Comparison of ENCODE assay signal across 20 mouse cellular contexts in genomic region chr7:45139904-45140723, GRCm38 (mm10). TPM values are rescaled to one million over a fixed set of nuclear protein-coding genes. Genes with fewer than 3 reads are reported as not detected.
A peak's percentile ranks its signal among the peaks of the same experiment; 100 is the strongest.
DNase-seq lines count a peak whose midpoint lies in the region.
"Had no signal": no experiment of that assay in that cellular context is flagged by ENCODE, and none has a peak within 500 bp of the region (broad histone marks: within the 10 kb centered on the region; RNA-seq: fewer than 3 reads in every experiment).

No protein-coding gene starts in this region.

- peak; percentile 28 for DNase-seq in cerebellum, adult 9-11 months
- DNase-seq in cerebellum, adult 9-10 months, result no peak
- DNase-seq in left cerebral cortex, postnatal 4 days, result peak; percentile 69
- DNase-seq in left cerebral cortex, adult 11 months (ENCODE audit: low spot score), result no peak
- peak; percentile 74 for DNase-seq in adrenal gland, adult 8-10 months
- peak; percentile 72 for DNase-seq in fat pad, adult 2 months (ENCODE audit: extremely low read depth, low read depth, low spot score)
- DNase-seq in layer of hippocampus, postnatal 14 days (ENCODE audit: low spot score in 2 of 2), result no peak
- DNase-seq: cerebellum, adult 18-20 months; gastrocnemius, postnatal 25 days; heart, postnatal 4 days; kidney, adult 9 months; kidney, postnatal 14 days; layer of hippocampus, postnatal 36 days; liver, embryonic 13.5 days; lung, embryonic 14.5 days; right cerebral cortex, postnatal 25 days; spleen, adult 18-20 months had no signal

- intact Hi-C loops in left cerebral cortex, postnatal 4 days (cut with DNase I), result no loop called here

RNA-seq across cellular contexts. Expression of gene Flt3l, which starts 3.9 kb away (rescaled TPM):
- total RNA-seq in left cerebral cortex, postnatal 4 days (2021), result 1 to 10 TPM; 2.8 to 3.0 TPM
- 10 to 100 TPM; 20.4 to 56.7 (median 39.5) TPM for total RNA-seq in adrenal gland, adult 8-10 months (2022)
- 1 to 10 TPM; 4.5 to 5.8 TPM for total RNA-seq in layer of hippocampus, postnatal 14 days (2021)

RNA-seq across cellular contexts. Expression of gene Gm45713, which starts 4.1 kb away (rescaled TPM):
- total RNA-seq in left cerebral cortex, postnatal 4 days (2021), result under 1 TPM in 1 of 2 experiments, not detected in 1; 0.50 TPM
- total RNA-seq in adrenal gland, adult 8-10 months (2022), result not detected
- under 1 TPM in 1 of 2 experiments, not detected in 1; 0.39 TPM for total RNA-seq in layer of hippocampus, postnatal 14 days (2021)
- total RNA-seq: common myeloid progenitor, adult 5-6 weeks; gastrocnemius, postnatal 25 days; heart, postnatal 4 days; layer of hippocampus, adult 2 months; left cerebral cortex, postnatal 14 days had no signal

RNA-seq across cellular contexts. Expression of gene Rpl13a, which starts 11.6 kb away (rescaled TPM):
- 1,000 to 10,000 TPM in 1 of 2 experiments, 100 to 1,000 TPM in 1; 958 to 1,083 TPM for total RNA-seq in left cerebral cortex, postnatal 4 days (2021)
- 1,000 to 10,000 TPM; 1,558 to 1,710 (median 1,647) TPM for total RNA-seq in adrenal gland, adult 8-10 months (2022)
- total RNA-seq in layer of hippocampus, postnatal 14 days (2021), result 100 to 1,000 TPM; 736 to 824 TPM

RNA-seq across cellular contexts. Expression of gene Pih1d1, which starts 14.0 kb away (rescaled TPM):
- total RNA-seq in left cerebral cortex, postnatal 4 days (2021), result 100 to 1,000 TPM; 100 to 101 TPM
- total RNA-seq in adrenal gland, adult 8-10 months (2022), result 10 to 100 TPM; 58.4 to 73.0 (median 68.9) TPM
- total RNA-seq in layer of hippocampus, postnatal 14 days (2021), result 10 to 100 TPM; 46.1 to 46.5 TPM

RNA-seq across cellular contexts. Expression of gene Aldh16a1, which starts 14.3 kb away (rescaled TPM):
- 10 to 100 TPM; 16.7 to 16.9 TPM for total RNA-seq in left cerebral cortex, postnatal 4 days (2021)
- total RNA-seq in adrenal gland, adult 8-10 months (2022), result 10 to 100 TPM; 76.3 to 79.7 (median 77.2) TPM
- 10 to 100 TPM; 14.0 to 15.9 TPM for total RNA-seq in layer of hippocampus, postnatal 14 days (2021)

Comparison
In these comparisons a context has a peak if more than half of its experiments do, and no peak if none do; other contexts are left out.
1. DNase-seq: peak in cerebellum, adult 9-11 months (single experiment), left cerebral cortex, postnatal 4 days (single experiment), adrenal gland, adult 8-10 months (single experiment) and fat pad, adult 2 months (single experiment); none in cerebellum, adult 9-10 months (single experiment), left cerebral cortex, adult 11 months (single experiment) and layer of hippocampus, postnatal 14 days (0 of 2).